Mouse (Mus musculus): ENCODE data around the gene Alg14. TPM values are rescaled to one million over a fixed set of nuclear protein-coding genes. Genes with fewer than 3 reads are reported as not detected.

Gene Alg14
- total and polyA plus RNA-seq, 2 experiments from 2014 or later, result 28.2 to 31.6 TPM

DNA sequence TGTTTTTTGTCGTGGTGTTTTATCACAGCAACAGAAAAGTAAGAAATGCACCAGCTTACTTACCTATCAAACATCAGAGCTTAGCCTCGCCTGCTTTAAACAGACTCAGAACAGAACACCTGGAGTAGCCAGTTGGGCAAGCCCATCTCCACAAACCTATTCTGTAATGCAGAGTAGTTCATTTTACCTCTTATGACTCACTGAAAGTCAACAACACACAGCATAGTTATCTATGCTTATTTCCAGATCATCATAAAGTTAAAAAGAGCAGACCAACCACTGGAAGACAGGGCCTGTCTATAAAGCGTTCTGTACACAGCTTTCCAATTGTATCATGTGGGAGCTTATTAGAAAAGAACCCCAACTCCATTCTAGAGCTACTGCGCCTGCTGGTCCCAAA, 109.8 kb downstream of the Alg14 start:
- Histone ChIP-seq H3K27me3 (ENCODE audit: insufficient read depth, low read length) (no peaks in the 10 kb centered on the region), H3K9me3 (ENCODE audit: low read length) (no peaks in the 10 kb centered on the region), H3K9ac (no peak overlapping the region), H3K4me3 (ENCODE audit: low read depth, low read length) (no peak overlapping the region), H3K4me2 (ENCODE audit: low read depth) (no peak overlapping the region), H3K4me1 (ENCODE audit: insufficient read depth) (no peaks in the 10 kb centered on the region), H3K27ac (ENCODE audit: low read depth, low read length) (no peak overlapping the region), H3K36me3 (ENCODE audit: insufficient read depth) (no peaks in the 10 kb centered on the region)
- 78% methylated on average over 4 of the region's 4 CpGs for WGBS
- no peak for ATAC-seq
- DNase-seq, result no peak
- no peak for TF ChIP-seq CTCF (IDR thresholded peaks at IDR 0.05; ENCODE audit: low read depth)

DNA sequence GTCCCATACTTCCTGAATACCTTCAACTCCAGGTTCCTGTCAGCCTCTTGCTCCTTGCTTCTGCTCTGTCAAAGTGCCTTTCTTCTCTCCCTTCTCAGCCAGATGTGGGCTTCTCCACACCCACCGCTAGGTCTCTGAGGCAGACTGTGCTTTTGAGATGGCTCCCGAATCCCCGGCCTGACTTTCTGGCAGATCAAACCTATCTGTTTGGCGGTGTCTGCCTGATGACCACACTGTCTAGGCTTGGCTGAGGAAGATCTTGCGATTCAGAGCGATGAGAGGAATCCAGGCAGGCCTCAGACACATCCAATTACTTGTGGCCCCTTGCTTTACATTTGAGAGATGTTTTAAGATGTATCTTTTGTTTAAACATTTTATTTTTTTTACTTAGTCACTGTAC, 110.5 kb downstream of the Alg14 start:
- no peaks in the 10 kb centered on the region for H3K36me3 ChIP-seq (ENCODE audit: insufficient read depth)
- no peak for ATAC-seq
- 89% methylated on average over 6 of the region's 6 CpGs for WGBS

DNA sequence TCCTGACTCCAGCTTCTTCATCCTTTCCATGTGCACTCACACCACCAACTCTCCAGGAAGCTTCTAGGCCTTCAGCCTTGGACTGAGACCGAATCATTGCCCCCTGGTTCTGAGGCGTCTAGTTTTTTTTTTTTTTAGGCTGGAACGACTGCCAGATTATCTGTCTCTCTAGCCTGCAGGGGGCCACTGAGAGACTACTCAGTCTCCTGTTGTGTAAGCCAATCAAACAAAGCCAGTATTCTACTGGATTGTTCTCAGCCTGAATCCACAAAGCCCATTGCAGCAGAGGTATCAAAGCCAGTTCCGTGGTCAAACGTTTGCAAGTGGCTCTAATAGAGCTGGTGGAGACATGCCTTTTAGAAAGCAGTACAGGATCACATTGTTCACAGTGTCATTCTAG, 111.9 kb downstream of the Alg14 start:
- ATAC-seq, result no peak
- WGBS, result 20% methylated on average over 5 of the region's 5 CpGs
- Histone ChIP-seq H3K9me3 (ENCODE audit: low read length) (no peaks in the 10 kb centered on the region), H3K4me3 (ENCODE audit: low read depth, low read length) (no peak overlapping the region), H3K4me1 (ENCODE audit: insufficient read depth) (no peaks in the 10 kb centered on the region), H3K4me2 (ENCODE audit: low read depth) (no peak overlapping the region), H3K36me3 (ENCODE audit: insufficient read depth) (no peaks in the 10 kb centered on the region), H3K27me3 (ENCODE audit: insufficient read depth, low read length) (no peaks in the 10 kb centered on the region), H3K9ac (no peak overlapping the region), H3K27ac (ENCODE audit: low read depth, low read length) (no peak overlapping the region)
- no peak for DNase-seq
- no peak for TF ChIP-seq CTCF (IDR thresholded peaks at IDR 0.05; ENCODE audit: low read depth)

More for the DNA sequence above, 110.5 kb downstream of the Alg14 start:
- Histone ChIP-seq H3K4me3 (ENCODE audit: low read depth, low read length) (no peak overlapping the region), H3K9ac (no peak overlapping the region), H3K4me2 (ENCODE audit: low read depth) (no peak overlapping the region), H3K9me3 (ENCODE audit: low read length) (no peaks in the 10 kb centered on the region), H3K27me3 (ENCODE audit: insufficient read depth, low read length) (no peaks in the 10 kb centered on the region), H3K4me1 (ENCODE audit: insufficient read depth) (no peaks in the 10 kb centered on the region), H3K27ac (ENCODE audit: low read depth, low read length) (no peak overlapping the region)
- no peak for TF ChIP-seq CTCF (IDR thresholded peaks at IDR 0.05; ENCODE audit: low read depth)
- DNase-seq, result no peak

DNA sequence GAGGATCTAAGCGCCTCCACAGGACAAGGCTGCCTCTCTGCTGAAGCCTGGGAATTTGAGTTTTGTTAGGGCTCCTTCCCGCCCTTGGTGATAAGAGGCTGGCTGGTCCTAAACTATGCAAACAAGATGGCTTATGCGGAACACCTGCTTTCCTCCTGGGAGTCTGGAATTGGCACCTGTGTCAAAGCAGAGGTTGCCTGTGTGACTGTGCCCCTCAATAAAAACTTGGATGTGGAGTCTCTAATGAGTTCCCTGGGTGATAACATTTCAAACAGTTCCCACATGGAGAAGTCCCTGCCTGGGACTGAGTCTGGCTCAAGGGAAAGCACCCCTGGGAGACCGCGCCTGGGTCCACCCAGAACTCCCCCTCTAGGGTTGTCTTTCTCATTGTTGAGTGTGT, 113.5 kb downstream of the Alg14 start:
- 85% methylated on average over 5 of the region's 5 CpGs for WGBS
- TF ChIP-seq CTCF (IDR thresholded peaks at IDR 0.05; ENCODE audit: low read depth), result no peak

DNA sequence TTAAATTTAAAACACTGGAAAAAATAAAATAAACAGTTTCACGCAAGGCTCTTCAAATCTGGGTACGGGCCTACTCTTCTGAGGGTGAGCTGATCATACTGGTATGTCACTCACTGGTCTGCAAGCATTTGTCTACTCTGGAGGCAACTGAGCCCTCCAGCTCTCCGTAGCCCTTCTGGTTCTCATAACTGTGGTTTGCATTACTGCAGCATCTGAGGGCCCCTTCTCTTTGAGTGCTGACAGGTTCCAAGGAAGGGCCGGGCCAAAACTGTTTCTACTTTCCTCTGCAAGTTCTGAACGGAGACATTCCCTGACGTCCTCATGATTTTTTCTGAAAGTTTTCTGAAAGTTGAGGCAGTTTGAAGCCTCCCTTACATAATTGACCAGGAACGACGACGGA, 115.8 kb downstream of the Alg14 start:
- no peak overlapping the region for H3K9ac ChIP-seq
- H3K4me2 ChIP-seq (ENCODE audit: low read depth), result no peak overlapping the region
- H3K9me3 ChIP-seq (ENCODE audit: low read length), result no peaks in the 10 kb centered on the region
- H3K4me3 ChIP-seq (ENCODE audit: low read depth, low read length), result no peak overlapping the region
- no peak for ATAC-seq
- H3K27me3 ChIP-seq (ENCODE audit: insufficient read depth, low read length), result no peaks in the 10 kb centered on the region
- DNase-seq, result no peak
- H3K4me1 ChIP-seq (ENCODE audit: insufficient read depth), result no peaks in the 10 kb centered on the region
- 86% methylated on average over 9 of the region's 9 CpGs for WGBS
- H3K27ac ChIP-seq (ENCODE audit: low read depth, low read length), result no peak overlapping the region
- no peak for TF ChIP-seq CTCF (IDR thresholded peaks at IDR 0.05; ENCODE audit: low read depth)
- no peaks in the 10 kb centered on the region for H3K36me3 ChIP-seq (ENCODE audit: insufficient read depth)

More for the DNA sequence above, 113.5 kb downstream of the Alg14 start:
- DNase-seq, result no peak
- no peak for ATAC-seq
- Histone ChIP-seq H3K4me2 (ENCODE audit: low read depth) (no peak overlapping the region), H3K4me1 (ENCODE audit: insufficient read depth) (no peaks in the 10 kb centered on the region), H3K27me3 (ENCODE audit: insufficient read depth, low read length) (no peaks in the 10 kb centered on the region), H3K9ac (no peak overlapping the region), H3K9me3 (ENCODE audit: low read length) (no peaks in the 10 kb centered on the region), H3K27ac (ENCODE audit: low read depth, low read length) (no peak overlapping the region), H3K4me3 (ENCODE audit: low read depth, low read length) (no peak overlapping the region), H3K36me3 (ENCODE audit: insufficient read depth) (no peaks in the 10 kb centered on the region)

DNA sequence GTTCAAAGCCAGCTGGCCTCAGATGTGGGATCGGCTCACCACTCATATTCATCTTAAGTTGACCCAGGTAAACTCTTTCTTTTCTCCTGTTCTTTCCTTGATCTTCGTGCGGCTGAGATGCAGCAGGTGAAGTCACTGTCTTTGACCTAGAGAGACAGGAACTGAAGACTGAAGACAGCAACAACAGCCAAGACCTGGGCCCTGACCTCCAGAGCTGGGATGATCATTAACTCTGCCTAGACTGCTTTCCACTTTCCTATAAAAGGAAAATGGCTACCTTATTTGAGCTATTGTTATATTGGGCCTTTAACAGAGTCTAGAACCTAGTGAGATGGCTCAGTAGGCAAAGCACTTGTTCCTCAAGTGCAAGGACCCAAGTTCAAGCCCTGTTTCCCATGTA, 116.8 kb downstream of the Alg14 start:
- ATAC-seq (no peak), DNase-seq (no peak)
- no peak for TF ChIP-seq CTCF (IDR thresholded peaks at IDR 0.05; ENCODE audit: low read depth)
- no peak overlapping the region for H3K27ac ChIP-seq (ENCODE audit: low read depth, low read length)
- H3K9me3 ChIP-seq (ENCODE audit: low read length), result no peaks in the 10 kb centered on the region
- no peaks in the 10 kb centered on the region for H3K36me3 ChIP-seq (ENCODE audit: insufficient read depth)
- no peak overlapping the region for H3K4me3 ChIP-seq (ENCODE audit: low read depth, low read length)
- H3K27me3 ChIP-seq (ENCODE audit: insufficient read depth, low read length), result no peaks in the 10 kb centered on the region
- 95% methylated on average over 3 of the region's 3 CpGs for WGBS
- H3K4me1 ChIP-seq (ENCODE audit: insufficient read depth), result no peaks in the 10 kb centered on the region
- H3K4me2 ChIP-seq (ENCODE audit: low read depth), result no peak overlapping the region
- no peak overlapping the region for H3K9ac ChIP-seq

DNA sequence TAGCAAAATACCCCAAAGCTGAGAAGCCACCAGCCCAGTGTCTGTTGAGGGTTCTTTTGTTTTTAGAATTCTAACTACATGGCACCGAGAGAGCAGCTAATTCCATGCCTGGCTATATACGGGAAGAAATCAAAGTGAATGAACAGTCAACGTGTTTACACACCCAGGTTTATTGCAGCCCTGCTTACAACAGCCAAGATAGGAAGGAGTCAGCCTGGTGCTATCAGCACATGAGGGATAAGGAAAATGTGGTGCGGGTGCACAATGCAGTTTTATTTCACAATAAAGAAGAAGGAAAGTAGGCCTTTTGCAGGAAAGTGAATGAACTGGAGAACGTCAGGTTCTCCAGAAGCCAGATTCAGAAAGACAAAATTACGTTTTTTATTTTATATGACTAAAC, 119.9 kb downstream of the Alg14 start:
- H3K27me3 ChIP-seq (ENCODE audit: insufficient read depth, low read length), result no peaks in the 10 kb centered on the region
- 77% methylated on average over 6 of the region's 6 CpGs for WGBS
- no peak for TF ChIP-seq CTCF (IDR thresholded peaks at IDR 0.05; ENCODE audit: low read depth)
- no peaks in the 10 kb centered on the region for H3K4me1 ChIP-seq (ENCODE audit: insufficient read depth)
- H3K9ac ChIP-seq, result no peak overlapping the region
- H3K36me3 ChIP-seq (ENCODE audit: insufficient read depth), result no peaks in the 10 kb centered on the region
- no peaks in the 10 kb centered on the region for H3K9me3 ChIP-seq (ENCODE audit: low read length)
- DNase-seq, result no peak
- no peak overlapping the region for H3K27ac ChIP-seq (ENCODE audit: low read depth, low read length)
- ATAC-seq, result no peak
- no peak overlapping the region for H3K4me3 ChIP-seq (ENCODE audit: low read depth, low read length)
- H3K4me2 ChIP-seq (ENCODE audit: low read depth), result no peak overlapping the region

Other genes starting within 250 kb of the Alg14 start
- gene Rwdd3, start 120.1 kb upstream of the Alg14 start, total RNA-seq (2014; rRNA removed), result 15.8 and 16.4 TPM in 2 replicates
- 19.6 and 19.9 TPM in 2 replicates for gene Rwdd3, start 120.1 kb upstream of the Alg14 start, polyA plus RNA-seq (2015; fragmentation: Nextera tagmentation; extraction: Ambion mirVana)
- 14.2 and 15.5 TPM in 2 replicates for gene Tmem56, start 8.7 kb upstream of the Alg14 start, total RNA-seq (2014; rRNA removed)
- 2.7 and 3.9 TPM in 2 replicates for gene Tmem56, start 8.7 kb upstream of the Alg14 start, polyA plus RNA-seq (2015; fragmentation: Nextera tagmentation; extraction: Ambion mirVana)
- 128 and 150 TPM in 2 replicates for gene Cnn3, start 134.7 kb downstream of the Alg14 start, total RNA-seq (2014; rRNA removed)
- 307 and 319 TPM in 2 replicates for gene Cnn3, start 134.7 kb downstream of the Alg14 start, polyA plus RNA-seq (2015; fragmentation: Nextera tagmentation; extraction: Ambion mirVana)
- 0.48 and 1.4 TPM in 2 replicates for gene Slc44a3, start 240.6 kb downstream of the Alg14 start, total RNA-seq (2014; rRNA removed)
- 0.40 and 0.52 TPM in 2 replicates for gene Slc44a3, start 240.6 kb downstream of the Alg14 start, polyA plus RNA-seq (2015; fragmentation: Nextera tagmentation; extraction: Ambion mirVana)